Mouse (Mus musculus): ENCODE measurements around the gene Cdk5rap3. TPM values are rescaled to one million over a fixed set of nuclear protein-coding genes. Genes with fewer than 3 reads are reported as not detected.

Gene Cdk5rap3
- total RNA-seq (2021) = 10 to 100 TPM; 28.6 to 30.0 TPM
- long read RNA-seq, experiment 1, transcript Cdk5rap3-201 (14 exons, 2,250 nt) = major isoform, 48 of 85 reads
- long read RNA-seq, experiment 1, partial matches to known transcripts = 13 of 85 reads
- long read RNA-seq, experiment 1, other reads (novel, unspliced or antisense) = 24 of 85 reads
- long read RNA-seq, experiment 2, transcript Cdk5rap3-201 (14 exons, 2,250 nt) = major isoform, 27 of 63 reads
- long read RNA-seq, experiment 2, partial matches to known transcripts = 17 of 63 reads
- long read RNA-seq, experiment 2, other reads (novel, unspliced or antisense) = 19 of 63 reads

- Histone ChIP-seq H3K4me3 (peak within 1 kb of the TSS; percentile 69), H3K27ac (peak within 1 kb of the TSS; percentile 85)
- TF ChIP-seq CTCF (IDR thresholded peaks at IDR 0.05) = peak; percentile 90
- intact Hi-C loops (cut with DNase I) = loop anchor here (1.0 to 2.0 kb wide), 4 partner anchors 21 to 107 kb away; no protein-coding TSS in a partner anchor
- peak; percentile 98 for DNase-seq (ENCODE audit: extremely low spot score in 1 of 2, low spot score in 2 of 2)
These were observed at the start of gene Cdk5rap3 for GRCm38 (mm10) chr11:96916044-96916884. TSS of gene Cdk5rap3 (minus strand) at chr11:96916496.

GRCm38 (mm10) chr11:96963580-96963979, 47.3 kb upstream of the Cdk5rap3 start:
- DNase-seq (ENCODE audit: extremely low spot score in 1 of 2, low spot score in 2 of 2) = peak; percentile 84 to 91
- Histone ChIP-seq H3K4me3 (no peak overlapping the region), H3K27ac (no peak overlapping the region)
- TF ChIP-seq CTCF (IDR thresholded peaks at IDR 0.05) = peak; percentile 92
- intact Hi-C loops (cut with DNase I) = loop anchor here (1.0 to 2.0 kb wide), 2 partner anchors 47 to 97 kb away; partner anchors contain the start of gene Cdk5rap3

- Histone ChIP-seq H3K27ac (no peak overlapping the region), H3K4me3 (no peak overlapping the region)
- no peak for DNase-seq (ENCODE audit: extremely low spot score in 1 of 2, low spot score in 2 of 2)
- no peak for TF ChIP-seq CTCF (IDR thresholded peaks at IDR 0.05)
- intact Hi-C loops (cut with DNase I) = no loop called here
These were observed 40.9 kb upstream of the Cdk5rap3 start for GRCm38 (mm10) chr11:96957061-96957805.

GRCm38 (mm10) chr11:96956009-96956724, 39.9 kb upstream of the Cdk5rap3 start:
- Histone ChIP-seq H3K27ac (no peak overlapping the region), H3K4me3 (no peak overlapping the region)
- peak; percentile 58 for TF ChIP-seq CTCF (IDR thresholded peaks at IDR 0.05)
- no peak for DNase-seq (ENCODE audit: extremely low spot score in 1 of 2, low spot score in 2 of 2)
- intact Hi-C loops (cut with DNase I) = no loop called here

GRCm38 (mm10) chr11:96955094-96955493, 38.8 kb upstream of the Cdk5rap3 start:
- Histone ChIP-seq H3K4me3 (no peak overlapping the region), H3K27ac (no peak overlapping the region)
- no peak for DNase-seq (ENCODE audit: extremely low spot score in 1 of 2, low spot score in 2 of 2)
- intact Hi-C loops (cut with DNase I) = no loop called here
- no peak for TF ChIP-seq CTCF (IDR thresholded peaks at IDR 0.05)

GRCm38 (mm10) chr11:96952896-96953295, 36.6 kb upstream of the Cdk5rap3 start:
- no peak for TF ChIP-seq CTCF (IDR thresholded peaks at IDR 0.05)
- no peak overlapping the region for H3K4me3 ChIP-seq
- H3K27ac ChIP-seq = peak overlapping the region; percentile 11; the same call in 1 of the 2 replicates
- no peak for DNase-seq (ENCODE audit: extremely low spot score in 1 of 2, low spot score in 2 of 2)
- intact Hi-C loops (cut with DNase I) = no loop called here

- Histone ChIP-seq H3K27ac (peak overlapping the region; percentile 15; the same call in 1 of the 2 replicates), H3K4me3 (no peak overlapping the region)
- TF ChIP-seq CTCF (IDR thresholded peaks at IDR 0.05) = no peak
- intact Hi-C loops (cut with DNase I) = no loop called here
- no peak for DNase-seq (ENCODE audit: extremely low spot score in 1 of 2, low spot score in 2 of 2)
These were observed 36.1 kb upstream of the Cdk5rap3 start for GRCm38 (mm10) chr11:96952426-96952825.

- intact Hi-C loops (cut with DNase I) = no loop called here
- peak; percentile 33 for TF ChIP-seq CTCF (IDR thresholded peaks at IDR 0.05)
These were observed 34.5 kb upstream of the Cdk5rap3 start for GRCm38 (mm10) chr11:96950767-96951166.

GRCm38 (mm10) chr11:96947849-96948248, 31.6 kb upstream of the Cdk5rap3 start:
- TF ChIP-seq CTCF (IDR thresholded peaks at IDR 0.05) = no peak
- H3K4me3 ChIP-seq = no peak overlapping the region
- H3K27ac ChIP-seq = no peak overlapping the region
- no peak for DNase-seq (ENCODE audit: extremely low spot score in 1 of 2, low spot score in 2 of 2)
- intact Hi-C loops (cut with DNase I) = no loop called here

More at GRCm38 (mm10) chr11:96950767-96951166, 34.5 kb upstream of the Cdk5rap3 start:
- no peak for DNase-seq (ENCODE audit: extremely low spot score in 1 of 2, low spot score in 2 of 2)
- no peak overlapping the region for H3K27ac ChIP-seq
- no peak overlapping the region for H3K4me3 ChIP-seq

- no peak overlapping the region for H3K27ac ChIP-seq
- no peak overlapping the region for H3K4me3 ChIP-seq
- intact Hi-C loops (cut with DNase I) = no loop called here
- no peak for TF ChIP-seq CTCF (IDR thresholded peaks at IDR 0.05)
- DNase-seq (ENCODE audit: extremely low spot score in 1 of 2, low spot score in 2 of 2) = no peak
These were observed 30.2 kb upstream of the Cdk5rap3 start for GRCm38 (mm10) chr11:96946498-96946897.

Measured in left cerebral cortex, adult 2 months (tissue).